Mouse (Mus musculus): ENCODE data around the gene Eva1a.

Eva1a gene

DNA sequence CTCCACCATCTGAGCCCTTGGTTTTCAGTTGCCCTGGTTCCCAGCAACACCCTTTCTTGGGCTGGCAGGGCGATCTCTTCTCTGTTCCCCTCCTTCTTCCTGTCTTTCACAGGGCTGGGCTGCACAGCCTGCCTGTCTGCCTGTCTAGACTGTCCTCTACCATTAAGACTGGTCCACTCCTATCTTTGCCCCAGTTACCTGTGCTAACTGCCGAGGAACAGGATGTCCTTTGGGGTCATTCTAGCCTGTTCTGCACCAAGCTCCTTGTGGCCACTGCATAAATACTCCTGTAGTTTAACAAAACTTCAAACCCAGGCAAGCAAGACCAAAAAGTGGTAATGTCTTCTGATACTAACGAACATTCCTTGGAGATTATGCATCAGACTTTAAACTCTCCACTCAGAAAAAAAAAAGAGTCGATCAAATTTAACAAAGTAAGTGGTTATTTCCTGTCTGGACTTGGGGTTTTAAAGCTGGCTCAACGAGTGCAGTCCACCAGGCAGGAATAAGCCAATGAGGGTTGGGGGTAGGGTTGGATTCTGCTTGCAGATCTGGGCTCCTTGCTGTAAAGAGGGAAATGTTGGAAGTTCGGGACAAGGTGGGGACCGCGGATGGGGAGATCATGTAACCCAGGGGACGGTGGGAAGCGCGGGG, at the start of gene Eva1a:
Gene Eva1a (plus strand): TSS at position 210 of the 654 bp plus-strand sequence.
- in situ Hi-C loops (cut with MseI, MboI): no loop called here

DNA sequence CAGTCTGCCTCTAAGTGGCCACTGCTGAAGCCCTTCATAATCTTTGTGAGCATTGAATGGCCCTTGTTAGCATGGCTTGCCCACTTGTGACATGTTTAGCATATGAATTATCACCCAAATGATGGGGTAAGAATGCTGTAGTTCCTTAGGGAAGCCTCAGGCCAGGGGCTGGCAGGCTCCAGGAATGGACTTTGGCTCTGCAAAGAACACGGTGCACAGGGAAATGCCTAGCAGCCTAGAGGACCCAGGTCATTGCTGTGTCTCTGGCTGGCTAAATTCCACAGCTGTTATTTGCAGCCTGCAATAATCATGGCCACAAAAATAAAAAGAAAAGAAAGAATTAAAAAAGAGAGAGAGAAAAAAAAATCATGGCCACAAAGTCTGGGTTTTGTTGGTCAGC, 28.5 kb upstream of the Eva1a start:
- in situ Hi-C loops (cut with MseI, MboI): no loop called here

- in situ Hi-C loops (cut with MseI, MboI): no loop called here
Measured at GRCm38 (mm10) chr6:82021074-82021473, 19.8 kb upstream of the Eva1a start.

DNA sequence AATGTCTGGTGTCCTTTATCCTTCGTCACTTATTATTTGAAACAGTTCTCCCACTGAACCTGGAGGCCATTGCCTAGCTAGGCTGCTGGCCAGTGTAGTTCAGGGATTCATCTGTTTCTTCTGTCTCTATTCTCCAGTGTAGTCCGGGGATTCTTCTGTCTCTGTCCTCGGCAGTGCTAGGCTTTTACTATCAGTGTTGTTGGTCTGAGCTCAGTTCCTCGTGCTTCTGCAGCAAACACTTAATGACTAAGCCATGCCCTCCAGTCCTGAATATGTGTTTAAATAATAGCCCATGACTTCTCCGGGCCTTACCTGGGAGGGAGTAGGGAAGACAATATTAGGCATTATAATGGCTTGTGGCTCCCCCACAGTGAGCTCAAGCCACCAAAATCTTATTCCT, 19.3 kb upstream of the Eva1a start:
- in situ Hi-C loops (cut with MseI, MboI): no loop called here

GRCm38 (mm10) chr6:82029611-82030510, 11.0 kb upstream of the Eva1a start:
- in situ Hi-C loops (cut with MseI, MboI): no loop called here

- in situ Hi-C loops (cut with MseI, MboI): no loop called here
Measured at GRCm38 (mm10) chr6:82030511-82030884, 10.3 kb upstream of the Eva1a start.

DNA sequence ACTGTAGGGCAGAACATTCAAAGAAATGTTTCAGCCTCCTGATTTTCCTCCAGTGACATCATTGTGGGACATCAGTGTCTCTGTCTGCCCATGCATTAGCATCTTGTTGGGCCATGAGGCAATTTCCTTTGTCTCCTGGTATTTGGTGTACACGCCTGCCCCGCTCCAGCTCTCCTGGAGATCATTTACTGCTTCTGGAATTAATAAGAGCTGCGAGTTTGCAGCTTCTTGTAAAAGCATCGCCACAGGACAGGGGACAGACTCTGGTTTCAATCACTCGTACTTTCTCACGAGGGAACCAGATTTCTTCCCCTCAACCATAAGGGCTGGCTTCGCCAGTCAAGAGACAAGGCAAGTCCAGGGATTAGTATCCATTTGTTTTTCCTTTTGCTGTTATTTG, 3.6 kb upstream of the Eva1a start:
- in situ Hi-C loops (cut with MseI, MboI): no loop called here

DNA sequence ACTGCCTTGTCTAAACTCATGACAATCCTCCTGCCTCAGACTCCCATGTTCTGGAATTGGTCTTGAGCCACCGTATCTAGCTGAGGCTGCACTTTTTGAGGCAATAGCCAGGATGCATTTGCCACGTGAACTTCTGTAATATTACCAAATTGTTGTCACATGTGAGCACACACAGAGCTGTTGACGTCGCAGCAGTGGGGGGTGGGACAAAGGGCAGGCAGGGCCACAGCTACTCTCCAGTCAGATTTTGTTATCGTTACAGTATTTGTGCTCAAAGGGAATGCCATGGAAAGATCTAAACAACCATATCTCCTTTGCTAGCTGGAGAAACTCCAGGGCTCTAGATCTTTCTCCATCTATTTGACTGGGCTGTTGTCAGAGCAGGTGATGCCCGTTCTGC, 1.6 kb upstream of the Eva1a start:
- in situ Hi-C loops (cut with MseI, MboI): no loop called here

- in situ Hi-C loops (cut with MseI, MboI): no loop called here
Measured at GRCm38 (mm10) chr6:82039968-82040367, 875 bp upstream of the Eva1a start.

DNA sequence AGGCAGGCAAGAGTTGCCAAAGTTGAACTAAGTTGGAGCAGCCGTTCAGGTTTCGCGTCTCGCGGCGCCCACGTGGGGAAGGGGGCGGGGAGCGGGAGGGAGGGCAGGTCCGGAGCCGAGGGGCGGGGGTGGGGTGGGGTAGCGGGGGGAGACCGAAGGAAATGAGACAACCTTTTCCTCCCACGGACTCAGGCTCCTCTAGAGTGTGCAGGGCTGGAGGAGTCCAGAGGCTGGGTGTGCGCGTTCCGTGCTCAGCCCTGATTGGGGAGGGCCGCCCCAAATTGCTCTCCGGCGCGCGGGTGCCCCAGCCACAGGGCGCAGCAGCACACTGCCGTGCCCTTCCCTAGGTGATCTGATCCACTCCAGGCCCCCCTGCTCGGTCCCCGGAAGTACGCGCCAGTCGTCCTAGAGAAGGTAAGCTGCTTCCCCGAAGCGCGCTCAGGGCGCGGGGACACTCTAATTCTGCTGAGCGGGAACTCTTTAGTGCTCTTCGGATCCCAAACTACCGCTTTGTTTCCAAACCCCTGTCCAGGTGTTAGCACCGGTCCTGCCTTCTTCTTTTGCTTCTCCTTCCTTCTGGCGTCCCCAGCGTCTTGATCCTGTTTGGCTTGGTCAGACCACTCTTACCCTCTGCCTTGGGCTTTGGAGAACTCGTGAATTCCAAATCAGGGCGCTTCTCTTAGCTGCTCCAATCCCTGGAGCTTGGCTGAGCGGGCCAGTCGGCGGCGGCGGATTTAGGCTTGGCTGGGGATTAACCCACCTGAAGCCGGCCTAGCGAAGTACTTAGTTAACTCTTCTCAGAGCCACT, 849 bp downstream of the Eva1a start:
- in situ Hi-C loops (cut with MseI, MboI): no loop called here

DNA sequence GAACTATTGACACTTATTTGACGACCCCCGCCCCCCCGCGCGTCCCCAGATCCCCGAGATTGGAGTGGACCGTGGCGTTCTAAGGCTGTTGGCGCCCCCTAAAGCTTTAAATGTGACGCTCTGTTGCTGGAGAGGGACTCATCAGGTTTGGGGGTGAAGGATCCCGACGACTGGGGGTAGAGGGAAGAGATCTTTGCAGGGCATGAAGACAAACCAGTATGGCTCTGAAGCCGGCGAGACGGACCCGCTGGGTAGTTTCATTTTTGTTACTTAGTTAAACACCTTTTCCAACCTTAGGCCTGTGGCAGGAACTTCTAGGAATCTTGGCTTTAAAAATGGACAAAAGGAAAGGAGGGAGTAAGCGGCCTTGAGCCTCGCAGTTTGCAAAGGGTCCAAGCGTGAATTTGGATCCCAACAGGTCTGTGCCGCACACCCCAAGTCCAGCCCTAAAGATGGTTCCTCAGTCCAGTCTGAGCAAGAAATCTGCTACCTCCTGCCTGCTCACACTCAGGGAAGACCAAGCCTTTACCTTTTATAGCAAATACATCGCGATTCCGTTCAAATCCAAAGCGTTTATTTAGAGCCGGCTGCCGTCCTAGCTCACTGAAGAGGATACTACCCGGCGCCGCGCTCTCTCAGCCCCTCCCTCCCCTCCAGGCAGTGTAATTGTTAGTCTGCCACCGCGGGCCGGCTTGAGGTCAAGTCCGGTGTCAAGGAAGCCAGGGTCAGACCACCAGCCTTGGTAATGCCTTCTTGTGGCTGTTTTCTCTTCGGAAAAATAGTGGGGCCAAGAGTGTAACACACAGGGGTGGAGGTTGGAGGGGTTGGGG, 1.7 kb downstream of the Eva1a start:
- in situ Hi-C loops (cut with MseI, MboI): no loop called here

GRCm38 (mm10) chr6:82043634-82044033, 2.8 kb downstream of the Eva1a start:
- in situ Hi-C loops (cut with MseI, MboI): no loop called here

GRCm38 (mm10) chr6:82044509-82044908, 3.7 kb downstream of the Eva1a start:
- in situ Hi-C loops (cut with MseI, MboI): no loop called here

- in situ Hi-C loops (cut with MseI, MboI): no loop called here
Measured at GRCm38 (mm10) chr6:82047977-82048376, 7.1 kb downstream of the Eva1a start.

GRCm38 (mm10) chr6:82050201-82050600, 9.4 kb downstream of the Eva1a start:
- in situ Hi-C loops (cut with MseI, MboI): loop anchor here in 1 of 2 experiments (5.0 kb wide), 1 partner anchor 73 kb away; no protein-coding TSS in a partner anchor

GRCm38 (mm10) chr6:82051569-82051968, 10.7 kb downstream of the Eva1a start:
- in situ Hi-C loops (cut with MseI, MboI): loop anchor here in 1 of 2 experiments (5.0 kb wide), 1 partner anchor 74 kb away; no protein-coding TSS in a partner anchor

GRCm38 (mm10) chr6:82052047-82052725, 11.3 kb downstream of the Eva1a start:
- in situ Hi-C loops (cut with MseI, MboI): loop anchor here in 1 of 2 experiments (5.0 kb wide), 1 partner anchor 75 kb away; no protein-coding TSS in a partner anchor

GRCm38 (mm10) chr6:82052726-82053118, 11.9 kb downstream of the Eva1a start:
- in situ Hi-C loops (cut with MseI, MboI): loop anchor here in 1 of 2 experiments (5.0 kb wide), 1 partner anchor 75 kb away; no protein-coding TSS in a partner anchor

DNA sequence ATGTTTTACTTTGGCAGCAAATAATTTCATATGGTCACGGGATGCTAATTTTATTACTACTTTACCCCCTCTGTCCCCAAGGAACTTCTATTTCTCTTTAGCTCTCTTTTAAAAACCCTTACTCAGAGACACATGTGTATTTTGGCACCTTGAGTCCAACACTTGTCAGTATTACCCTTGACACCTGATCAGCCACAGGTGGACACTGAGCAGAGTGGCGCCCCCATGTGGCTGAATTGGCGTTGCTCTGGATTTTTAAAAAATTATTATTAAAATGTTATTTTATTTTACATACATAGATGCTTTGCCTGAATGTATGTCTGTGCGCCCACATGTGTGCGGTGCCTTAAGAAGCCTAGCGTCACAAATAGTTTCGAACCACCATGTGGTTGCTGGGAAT, 14.0 kb downstream of the Eva1a start:
- in situ Hi-C loops (cut with MseI, MboI): loop anchor here (5.0 kb wide), 2 partner anchors 68 to 78 kb away; no protein-coding TSS in a partner anchor

DNA sequence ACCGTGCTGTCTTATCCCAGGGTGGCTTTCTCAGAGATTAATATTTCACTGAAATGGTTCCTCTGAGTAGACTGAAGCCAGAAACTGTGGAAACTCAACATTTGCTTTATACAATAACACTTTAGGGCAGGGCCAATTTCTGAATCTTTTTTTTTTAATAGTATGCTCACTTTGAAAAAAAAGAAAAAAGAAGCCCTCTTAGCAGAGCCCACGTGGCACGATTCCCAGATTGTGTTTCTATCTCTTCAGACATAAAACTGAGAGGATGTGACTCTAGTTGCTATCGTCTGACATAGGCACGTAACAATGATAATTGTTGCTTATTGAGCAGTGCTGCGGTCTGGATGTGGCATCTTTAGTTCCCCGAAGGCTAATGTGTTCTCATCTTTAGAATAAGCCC, 19.1 kb downstream of the Eva1a start:
- in situ Hi-C loops (cut with MseI, MboI): loop anchor here in 1 of 2 experiments (5.0 kb wide), 1 partner anchor 73 kb away; no protein-coding TSS in a partner anchor
